ENCODE assay signal across 8 mouse cellular contexts in the genomic region with DNA sequence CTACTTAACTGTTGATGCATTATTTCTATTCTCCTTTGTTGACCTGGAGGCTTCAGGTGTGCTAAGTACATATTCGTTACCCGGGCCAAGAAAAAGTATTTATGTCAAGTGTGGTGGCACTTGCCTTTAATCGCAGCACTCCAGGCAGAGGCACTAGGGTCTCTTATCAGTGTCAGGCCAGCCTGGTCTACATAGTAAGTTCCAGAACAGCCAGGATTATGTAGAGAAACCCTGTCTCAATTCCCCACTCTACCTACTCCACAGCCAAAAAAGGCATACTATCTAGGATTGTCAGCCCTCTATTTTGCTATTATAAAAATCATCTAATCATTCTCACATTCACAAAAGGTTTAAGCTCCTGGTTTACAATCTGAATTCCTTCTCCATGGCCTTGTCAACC. TPM values are rescaled to one million over a fixed set of nuclear protein-coding genes. Genes with fewer than 3 reads are reported as not detected.
DNase-seq lines count a peak whose midpoint lies in the region; ATAC-seq and TF ChIP-seq lines count a peak whose summit lies in the region.

No protein-coding gene starts in this region.

- H3K36me3 ChIP-seq in lung, embryonic 14.5 days (ENCODE audit: insufficient read depth) = peaks cover 5% of the 10 kb centered on the region; the same call in 1 of the 2 replicates
- no peaks in the 10 kb centered on the region for H3K36me3 ChIP-seq in limb, embryonic 15.5 days

- no peak for ATAC-seq in lung, embryonic 14.5 days (ENCODE audit: insufficient read depth)
- peak; percentile 70 for ATAC-seq in erythroid progenitor cell, adult 5-6 weeks (replicated peaks; ENCODE audit: low FRiP score, poor library complexity, severe bottlenecking)
- ATAC-seq in limb, embryonic 15.5 days (ENCODE audit: insufficient number of reproducible peaks, low FRiP score, low TSS enrichment, low read depth) = no peak

- no peaks in the 10 kb centered on the region for H3K27me3 ChIP-seq in lung, embryonic 14.5 days (ENCODE audit: insufficient read depth, low read length)
- no peaks in the 10 kb centered on the region for H3K27me3 ChIP-seq in limb, embryonic 15.5 days

- intact Hi-C loops in left cerebral cortex, postnatal 4 days (cut with DNase I) = no loop called here

- H3K4me1 ChIP-seq in lung, embryonic 14.5 days (ENCODE audit: insufficient read depth) = peaks cover 7% of the 10 kb centered on the region; the same call in 1 of the 2 replicates
- H3K4me1 ChIP-seq in limb, embryonic 15.5 days = peaks cover 13% of the 10 kb centered on the region

- no peak for TF ChIP-seq CTCF in lung, embryonic 14.5 days (IDR thresholded peaks at IDR 0.05; ENCODE audit: low read depth)

- H3K9me3 ChIP-seq in lung, embryonic 14.5 days (ENCODE audit: low read depth, low read length) = no peaks in the 10 kb centered on the region
- no peaks in the 10 kb centered on the region for H3K9me3 ChIP-seq in limb, embryonic 15.5 days

- peak overlapping the region; percentile 86 for H3K27ac ChIP-seq in lung, embryonic 14.5 days (ENCODE audit: low read depth)
- H3K27ac ChIP-seq in limb, embryonic 15.5 days = peak overlapping the region; percentile 23; the same call in 1 of the 2 replicates

- WGBS in lung, embryonic 14.5 days = 48% methylated on average over 3 of the region's 3 CpGs
- WGBS in limb, embryonic 15.5 days = 62% methylated on average over 3 of the region's 3 CpGs

- H3K4me3 ChIP-seq in lung, embryonic 14.5 days (ENCODE audit: low read depth, low read length) = peak overlapping the region; percentile 66
- H3K4me3 ChIP-seq in limb, embryonic 15.5 days = peak overlapping the region; percentile 68

- H3K4me2 ChIP-seq in lung, embryonic 14.5 days = peak overlapping the region; percentile 79
- peak overlapping the region; percentile 56 for H3K4me2 ChIP-seq in limb, embryonic 15.5 days

- peak; percentile 14 for DNase-seq in lung, embryonic 14.5 days
- DNase-seq in lung, postnatal 10 days = no peak
- peak; percentile 34 to 55 for DNase-seq in spleen, postnatal 36 days (ENCODE audit: low spot score in 2 of 2)
- no peak for DNase-seq in thymus, postnatal 14 days
- no peak for DNase-seq in layer of hippocampus, adult 18-20 months (ENCODE audit: low spot score in 2 of 2)
- DNase-seq in left cerebral cortex, postnatal 4 days = no peak

- H3K9ac ChIP-seq in lung, embryonic 14.5 days = peak overlapping the region; percentile 67
- H3K9ac ChIP-seq in limb, embryonic 15.5 days = no peak overlapping the region

RNA-seq across cellular contexts. Expression of a gene that starts 0.7 kb away (rescaled TPM):
- polyA plus RNA-seq in lung, embryonic 14.5 days (2014; fragmentation: Nextera tagmentation; extraction: Ambion mirVana) = 35.3 and 36.7 TPM in 2 replicates
- total RNA-seq in erythroid progenitor cell, adult 5-6 weeks (2015; ENCODE audit: low replicate concordance) = 56.2 and 75.3 TPM in 2 replicates
- total RNA-seq in erythroid progenitor cell, adult 5-6 weeks (2017; ENCODE audit: low replicate concordance) = 56.1 and 64.0 TPM in 2 replicates
- 20.8 and 21.5 TPM in 2 replicates for polyA plus RNA-seq in limb, embryonic 15.5 days (2015; fragmentation: Nextera tagmentation; extraction: Ambion mirVana)
- 10 to 100 TPM; 33.1 to 35.0 TPM for total RNA-seq in layer of hippocampus, adult 18-20 months (2021)
- 10 to 100 TPM; 64.5 to 65.0 TPM for total RNA-seq in left cerebral cortex, postnatal 4 days (2021)

Comparison
In these comparisons a context has a peak if more than half of its experiments do, and no peak if none do; other contexts are left out.
1. DNase-seq: peak in lung, embryonic 14.5 days (single experiment) and spleen, postnatal 36 days (2 of 2); none in lung, postnatal 10 days (single experiment), thymus, postnatal 14 days (single experiment), layer of hippocampus, adult 18-20 months (0 of 2) and left cerebral cortex, postnatal 4 days (single experiment).